Mouse (Mus musculus) embryonic facial prominence, embryonic 15.5 days (tissue): ENCODE data around the gene Slc35c1. TPM values are rescaled to one million over a fixed set of nuclear protein-coding genes. Genes with fewer than 3 reads are reported as not detected.

Experiments used
- ATAC-seq: fragments of 200-750 bp; cut with Nextera tagmentation; 2 replicates; pipeline ENCODE4 v1.8.0; 2017; ENCODE audit warnings: low read depth, moderate TSS enrichment; ENCODE audit not compliant: insufficient number of reproducible peaks, low FRiP score, low TSS enrichment
- H3K27ac ChIP-seq: fragments of 300-500 bp; sonication (generic); replicated peaks from 2 replicates; pipeline ENCODE4 v1.5.1; 2015; ENCODE audit warnings: mild to moderate bottlenecking, inconsistent platforms
- H3K27me3 ChIP-seq: fragments of 300-500 bp; sonication (generic); 2 replicates; pipeline ENCODE4 v1.6.1; 2015; ENCODE audit warnings: inconsistent platforms
- H3K36me3 ChIP-seq: fragments of 300-500 bp; sonication (generic); 2 replicates; pipeline ENCODE4 v1.6.1; 2015; ENCODE audit warnings: mild to moderate bottlenecking, inconsistent platforms
- H3K4me1 ChIP-seq: fragments of 300-500 bp; sonication (generic); 2 replicates; pipeline ENCODE4 v1.6.1; 2015; ENCODE audit warnings: inconsistent platforms
- H3K4me2 ChIP-seq: fragments of 300-500 bp; sonication (generic); replicated peaks from 2 replicates; pipeline ENCODE4 v1.6.1; 2015; ENCODE audit warnings: mild to moderate bottlenecking, inconsistent platforms
- H3K4me3 ChIP-seq: fragments of 300-500 bp; sonication (generic); replicated peaks from 2 replicates; pipeline ENCODE4 v1.5.1; 2015; ENCODE audit warnings: mild to moderate bottlenecking, inconsistent platforms
- H3K9ac ChIP-seq: fragments of 300-500 bp; sonication (generic); 2 replicates; pipeline ENCODE4 v1.6.1; 2015; ENCODE audit warnings: inconsistent platforms
- H3K9me3 ChIP-seq: fragments of 300-500 bp; sonication (generic); replicated peaks from 2 replicates; pipeline ENCODE4 v1.6.1; 2016; ENCODE audit warnings: inconsistent platforms
- WGBS: fragments of 180-500 bp; shearing (Covaris S2); methylation state at CpG from one replicate; pipeline ENCODE4 v1.1.7; 2015; 5-methylcytosine and 5-hydroxymethylcytosine counted together
- polyA plus RNA-seq: library from polyadenylated mRNA; unstranded; fragments of >200 nt; fragmentation: Nextera tagmentation; extraction: Ambion mirVana; gene quantifications from 2 replicates; pipeline ENCODE4 v1.2.1, GENCODE M21; 2015

Slc35c1 gene
- polyA plus RNA-seq: 14.5 and 18.4 TPM in 2 replicates

DNA sequence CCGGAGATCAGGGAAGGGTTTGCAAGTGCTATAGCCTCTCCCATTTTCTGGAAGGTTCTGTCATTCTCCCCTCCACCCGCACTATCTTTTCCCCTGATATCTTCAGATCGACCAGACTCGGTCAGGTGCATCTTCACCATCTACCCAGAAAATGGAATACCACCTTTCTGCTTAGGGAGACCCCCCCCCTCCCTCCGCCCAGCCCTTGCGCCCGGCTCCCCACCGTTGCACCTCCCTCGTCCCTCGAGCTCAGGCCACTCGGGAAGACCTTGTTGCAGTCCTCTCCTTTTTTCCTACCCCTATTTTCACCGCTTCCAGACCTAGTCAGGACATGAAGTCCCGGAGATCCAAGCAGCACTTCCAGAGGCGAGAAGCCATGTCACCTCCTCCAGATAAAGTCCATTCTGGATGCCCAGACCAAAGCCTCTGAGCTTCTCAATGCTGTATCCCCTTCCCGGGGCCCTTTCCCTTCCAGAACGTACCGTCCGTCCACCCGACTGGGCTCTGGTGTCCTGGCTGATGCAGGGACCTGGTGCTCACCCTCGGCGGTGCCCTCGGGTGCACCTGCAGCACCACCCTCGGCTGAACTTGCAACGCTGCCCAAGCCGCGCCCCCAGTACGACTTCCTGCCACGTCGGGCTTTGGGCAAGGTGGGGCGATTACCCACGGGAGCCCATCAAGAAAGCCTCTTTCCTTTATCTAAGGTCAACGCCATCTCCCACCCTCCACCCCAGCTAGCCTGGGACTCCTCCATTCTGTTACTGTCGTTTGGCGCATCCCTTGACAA lies at the start of gene Slc35c1:
Gene Slc35c1, minus strand, starts transcription at position 618 of the 787 bp plus-strand sequence.
- WGBS: 2% methylated on average over 34 of the region's 34 CpGs
- Histone ChIP-seq H3K36me3 (peaks cover under 1% of the 10 kb centered on the region), H3K27me3 (peaks cover 22% of the 10 kb centered on the region), H3K4me2 (peak within 1 kb of the TSS; percentile 87), H3K4me3 (peak within 1 kb of the TSS; percentile 77), H3K9ac (peak within 1 kb of the TSS; percentile 58), H3K9me3 (no peaks in the 10 kb centered on the region), H3K27ac (peak within 1 kb of the TSS; percentile 63; the same call in 1 of the 2 replicates), H3K4me1 (peaks cover 38% of the 10 kb centered on the region)
- no peak for ATAC-seq

DNA sequence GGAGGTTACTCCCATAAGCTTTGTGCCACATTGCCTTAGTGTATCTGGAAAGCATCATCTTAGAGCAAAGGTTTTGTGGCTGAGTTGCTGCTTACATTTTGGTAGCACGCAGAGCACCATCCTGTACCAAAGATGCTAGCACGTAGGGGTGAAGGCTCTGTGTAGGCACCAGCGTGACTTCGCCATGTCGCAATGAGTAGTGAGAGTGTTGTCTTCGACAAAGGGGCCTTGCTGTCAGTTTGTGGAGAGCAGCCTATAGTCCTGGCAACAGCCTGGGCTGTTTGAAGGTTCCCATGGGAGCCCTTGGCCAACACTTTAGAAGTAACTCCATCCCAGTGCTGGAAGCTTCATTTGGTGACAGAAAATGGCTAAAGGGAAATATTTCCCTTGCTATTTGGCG lies 45.0 kb upstream of the Slc35c1 start:
- Histone ChIP-seq H3K9ac (no peak overlapping the region), H3K4me1 (no peaks in the 10 kb centered on the region), H3K27me3 (no peaks in the 10 kb centered on the region), H3K36me3 (no peaks in the 10 kb centered on the region), H3K4me2 (no peak overlapping the region), H3K27ac (no peak overlapping the region), H3K4me3 (no peak overlapping the region), H3K9me3 (no peaks in the 10 kb centered on the region)
- ATAC-seq: no peak
- 86% methylated on average over 7 of the region's 7 CpGs for WGBS

DNA sequence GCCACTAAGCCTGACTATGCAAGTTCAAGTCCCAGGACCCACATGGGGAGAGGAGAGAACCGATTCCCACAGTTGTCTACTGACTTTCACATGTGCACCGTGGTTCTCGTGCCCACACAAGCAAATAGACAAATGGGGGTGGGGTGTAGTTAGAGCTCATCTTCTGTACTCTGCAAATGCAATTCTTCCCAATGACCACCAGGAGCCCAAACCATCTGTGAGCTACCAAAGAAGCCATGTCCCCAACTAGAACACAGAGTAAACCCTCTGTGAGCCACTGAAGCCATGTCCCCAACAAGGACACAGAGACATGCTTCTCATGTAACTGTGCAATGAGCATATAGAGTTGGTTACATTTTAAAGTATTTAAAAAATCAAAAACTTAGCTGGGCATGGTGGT lies 43.1 kb upstream of the Slc35c1 start:
- Histone ChIP-seq H3K27me3 (no peaks in the 10 kb centered on the region), H3K4me2 (no peak overlapping the region), H3K36me3 (no peaks in the 10 kb centered on the region), H3K9me3 (no peaks in the 10 kb centered on the region), H3K27ac (no peak overlapping the region), H3K9ac (no peak overlapping the region), H3K4me1 (no peaks in the 10 kb centered on the region), H3K4me3 (no peak overlapping the region)
- WGBS: 80% methylated on average over 3 of the region's 3 CpGs
- no peak for ATAC-seq

DNA sequence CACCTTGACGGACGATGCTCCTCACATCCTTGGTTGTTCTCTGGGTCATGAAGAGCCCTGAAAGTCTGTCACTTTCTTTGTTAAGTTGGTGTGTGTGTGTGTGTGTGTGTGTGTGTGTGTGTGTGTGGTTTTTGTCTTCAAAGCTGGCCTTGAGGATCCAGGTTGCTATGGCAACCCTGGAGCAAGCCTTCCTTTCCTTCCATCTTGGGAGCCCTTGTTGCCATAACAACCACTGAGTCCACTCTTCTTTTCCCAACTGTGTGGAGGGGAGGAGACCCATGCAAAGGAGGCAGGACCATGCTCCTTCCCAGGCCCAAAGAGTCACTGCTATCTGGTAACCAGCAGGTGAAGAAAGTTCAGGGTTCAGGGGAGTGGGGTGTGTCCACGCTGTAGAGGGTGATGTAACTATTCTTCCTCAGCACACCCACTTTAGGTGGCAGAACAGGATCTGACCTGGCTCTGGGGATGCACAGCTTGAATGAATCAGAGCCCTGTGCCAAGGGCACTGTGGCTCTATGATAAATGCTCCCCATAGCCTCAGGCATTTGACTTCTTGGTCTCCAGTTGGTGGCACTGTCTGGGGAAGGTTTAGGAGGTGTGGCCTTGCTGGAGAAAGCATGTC lies 39.5 kb upstream of the Slc35c1 start:
- ATAC-seq: no peak
- no peak overlapping the region for H3K9ac ChIP-seq
- peaks cover 9% of the 10 kb centered on the region; the same call in 1 of the 2 replicates for H3K27me3 ChIP-seq
- H3K36me3 ChIP-seq: no peaks in the 10 kb centered on the region
- no peak overlapping the region for H3K4me3 ChIP-seq
- H3K4me1 ChIP-seq: peaks cover 16% of the 10 kb centered on the region
- WGBS: 76% methylated on average over 3 of the region's 3 CpGs
- H3K9me3 ChIP-seq: no peaks in the 10 kb centered on the region
- H3K27ac ChIP-seq: no peak overlapping the region
- no peak overlapping the region for H3K4me2 ChIP-seq

DNA sequence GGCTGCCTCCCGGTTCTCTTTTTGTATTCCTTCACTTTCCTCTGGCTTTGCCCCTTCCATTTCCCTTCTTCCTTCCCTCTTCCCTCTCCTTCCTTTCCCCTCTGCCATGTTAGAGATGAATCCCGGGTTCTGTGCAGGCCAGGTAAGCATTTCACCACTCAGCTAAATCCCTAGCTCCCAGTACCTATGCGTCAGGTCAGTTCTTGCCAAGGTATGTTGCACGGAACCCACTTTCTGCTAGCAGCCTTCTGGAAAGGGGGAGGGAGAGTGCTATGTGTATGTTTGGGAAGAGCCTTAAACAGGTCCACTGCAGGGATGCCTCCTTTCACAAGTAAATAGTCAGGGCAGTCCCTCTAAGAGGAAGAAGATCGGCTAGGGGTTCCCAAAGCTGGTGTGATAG lies 36.8 kb upstream of the Slc35c1 start:
- Histone ChIP-seq H3K27me3 (peaks cover 9% of the 10 kb centered on the region; the same call in 1 of the 2 replicates), H3K4me2 (peak overlapping the region; percentile 15; the same call in 1 of the 2 replicates), H3K36me3 (no peaks in the 10 kb centered on the region), H3K27ac (0 out of 2 replicates have a peak overlapping the region, but pooled peaks have one; percentile 11), H3K4me1 (peaks cover 21% of the 10 kb centered on the region), H3K9ac (no peak overlapping the region), H3K9me3 (no peaks in the 10 kb centered on the region), H3K4me3 (no peak overlapping the region)
- no peak for ATAC-seq
- WGBS: 58% methylated on average over 5 of the region's 5 CpGs

DNA sequence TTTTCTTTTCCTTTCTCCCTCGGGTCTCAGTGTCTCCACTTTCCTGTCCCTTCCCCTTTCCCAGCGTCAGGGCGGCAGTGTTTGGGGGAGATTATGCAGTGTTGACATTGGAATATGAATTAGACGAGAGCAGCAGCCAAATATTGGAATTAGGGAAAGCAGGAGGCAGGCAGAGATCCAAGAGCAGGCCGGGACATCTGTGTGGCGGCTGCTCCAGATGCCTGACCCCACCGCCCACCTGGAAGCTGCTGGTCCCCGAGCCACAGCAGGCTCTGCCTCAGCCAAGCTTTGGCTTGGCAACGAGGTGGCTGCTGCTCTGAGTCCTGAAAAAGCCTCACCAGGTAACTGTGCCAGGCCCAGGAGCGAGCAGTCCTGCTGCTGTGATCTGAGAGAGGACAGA lies 36.3 kb upstream of the Slc35c1 start:
- Histone ChIP-seq H3K9me3 (no peaks in the 10 kb centered on the region), H3K27ac (0 out of 2 replicates have a peak overlapping the region, but pooled peaks have one; percentile 11), H3K36me3 (no peaks in the 10 kb centered on the region), H3K27me3 (peaks cover 9% of the 10 kb centered on the region; the same call in 1 of the 2 replicates), H3K4me2 (peak overlapping the region; percentile 15; the same call in 1 of the 2 replicates), H3K4me3 (no peak overlapping the region), H3K9ac (no peak overlapping the region), H3K4me1 (peaks cover 25% of the 10 kb centered on the region)
- whole genome bisulfite sequencing: 15% methylated on average over 10 of the region's 10 CpGs
- no peak for ATAC-seq

DNA sequence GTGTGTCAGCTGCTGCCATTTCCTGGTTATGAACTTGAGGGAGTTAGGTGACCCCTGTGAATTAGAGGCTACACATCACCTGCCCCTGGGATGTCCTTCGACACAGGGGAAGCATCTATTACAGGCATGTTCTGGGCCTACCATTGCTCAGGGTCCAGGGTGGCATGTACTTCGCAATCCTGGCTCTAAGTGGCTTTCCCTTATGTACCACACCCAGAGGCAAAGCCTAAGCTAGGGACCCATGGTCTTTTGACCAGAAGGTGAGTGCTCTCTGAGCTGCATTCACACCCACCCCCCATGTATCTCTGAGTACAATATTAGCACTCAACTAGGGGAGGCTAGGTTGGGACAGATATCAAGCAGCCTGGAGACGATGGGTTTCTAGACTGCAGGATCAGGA lies 34.6 kb upstream of the Slc35c1 start:
- H3K9me3 ChIP-seq: no peaks in the 10 kb centered on the region
- no peak for ATAC-seq
- no peak overlapping the region for H3K9ac ChIP-seq
- no peak overlapping the region for H3K27ac ChIP-seq
- 72% methylated on average over 3 of the region's 3 CpGs for WGBS
- H3K4me2 ChIP-seq: no peak overlapping the region
- peaks cover 26% of the 10 kb centered on the region for H3K4me1 ChIP-seq
- no peak overlapping the region for H3K4me3 ChIP-seq
- peaks cover 9% of the 10 kb centered on the region; the same call in 1 of the 2 replicates for H3K27me3 ChIP-seq
- H3K36me3 ChIP-seq: no peaks in the 10 kb centered on the region

DNA sequence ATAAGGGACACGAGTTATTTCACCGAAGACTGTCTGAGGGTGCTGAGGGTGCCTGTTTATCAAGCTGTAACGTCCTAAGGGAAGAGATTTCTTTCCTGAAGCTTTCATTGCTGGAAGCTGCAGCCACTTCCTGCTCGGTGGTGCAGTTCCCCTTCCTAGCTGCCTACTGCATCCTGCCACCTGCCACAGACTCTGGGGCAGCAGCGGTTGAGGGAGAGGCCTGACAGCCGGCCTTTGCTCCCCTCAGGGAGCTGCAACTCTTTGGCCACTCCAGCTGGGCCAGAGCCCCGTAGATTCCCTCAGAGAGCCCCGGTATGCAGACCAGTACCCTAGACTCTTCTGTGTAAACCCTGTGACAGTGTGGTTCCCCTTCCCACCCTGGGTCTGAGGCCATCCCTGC lies 34.1 kb upstream of the Slc35c1 start:
- H3K4me1 ChIP-seq: peaks cover 26% of the 10 kb centered on the region
- WGBS: 39% methylated on average over 8 of the region's 8 CpGs
- H3K9me3 ChIP-seq: no peaks in the 10 kb centered on the region
- H3K27ac ChIP-seq: no peak overlapping the region
- H3K9ac ChIP-seq: no peak overlapping the region
- no peak overlapping the region for H3K4me2 ChIP-seq
- peaks cover 9% of the 10 kb centered on the region; the same call in 1 of the 2 replicates for H3K27me3 ChIP-seq
- ATAC-seq: no peak
- H3K36me3 ChIP-seq: no peaks in the 10 kb centered on the region
- H3K4me3 ChIP-seq: no peak overlapping the region

DNA sequence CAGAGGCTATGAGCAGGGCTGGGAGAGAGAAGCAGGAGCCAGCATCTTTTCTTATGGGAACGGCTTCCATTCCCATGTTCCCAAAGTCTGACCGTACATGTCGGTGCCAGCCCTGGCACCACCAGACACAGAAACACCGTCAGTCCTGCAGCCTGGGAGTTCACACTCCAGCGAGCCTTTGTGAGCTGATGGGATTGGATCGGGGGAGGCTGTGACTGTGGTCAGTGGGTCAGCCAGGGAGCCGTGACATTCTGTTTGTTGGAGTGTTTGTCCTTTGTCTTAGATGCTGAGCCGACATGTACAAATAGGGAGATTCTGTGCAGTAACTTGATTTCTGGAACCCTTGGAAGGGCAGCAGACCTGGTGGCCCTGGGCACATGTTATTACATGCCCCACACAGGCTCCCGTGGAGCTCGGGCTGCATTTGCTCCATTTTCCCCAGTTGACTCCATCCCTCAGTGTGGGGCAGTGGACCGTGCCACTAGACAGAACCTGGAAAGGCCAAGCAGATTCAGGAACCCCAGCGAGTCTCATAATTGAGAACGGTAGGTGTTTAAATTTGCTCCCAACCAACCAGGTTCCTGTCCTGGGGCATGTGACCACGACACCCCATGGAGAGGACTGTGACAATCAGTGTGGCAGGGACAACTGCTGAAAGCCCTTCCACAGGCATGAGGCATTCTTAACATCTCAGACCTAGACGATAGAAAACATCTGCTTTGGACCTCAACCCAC lies 33.5 kb upstream of the Slc35c1 start:
- Histone ChIP-seq H3K4me2 (no peak overlapping the region), H3K9me3 (no peaks in the 10 kb centered on the region), H3K36me3 (no peaks in the 10 kb centered on the region), H3K9ac (no peak overlapping the region), H3K4me3 (no peak overlapping the region), H3K4me1 (peaks cover 26% of the 10 kb centered on the region), H3K27ac (no peak overlapping the region), H3K27me3 (peaks cover 9% of the 10 kb centered on the region; the same call in 1 of the 2 replicates)
- ATAC-seq: no peak
- WGBS: 65% methylated on average over 15 of the region's 15 CpGs

DNA sequence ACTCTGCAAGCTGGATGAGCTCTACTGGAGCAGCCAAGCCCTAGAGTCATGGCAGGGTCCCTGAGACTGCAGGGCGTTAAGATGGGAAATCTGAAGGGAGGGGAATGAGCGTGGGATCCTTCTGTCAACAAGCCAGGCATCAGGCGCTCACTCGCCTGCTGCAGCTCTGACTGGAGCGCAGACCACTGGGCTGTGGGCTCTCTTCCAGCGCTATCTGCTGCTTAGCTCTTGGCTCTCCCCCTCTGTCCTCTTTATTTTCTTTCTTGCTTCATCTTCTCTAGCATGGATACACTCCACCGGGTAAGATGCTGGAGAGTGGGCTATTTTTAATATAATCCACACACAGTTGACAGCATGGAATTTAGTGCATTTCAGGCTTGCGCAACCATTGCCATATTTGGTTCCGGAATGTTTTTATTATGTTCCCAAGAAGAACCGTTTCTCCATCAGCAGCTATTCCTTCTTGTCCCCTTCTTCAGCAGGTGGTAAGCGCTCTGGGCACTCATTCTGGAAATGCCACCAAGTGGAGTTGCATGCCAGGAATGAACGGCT lies 31.7 kb upstream of the Slc35c1 start:
- 38% methylated on average over 12 of the region's 12 CpGs for WGBS
- Histone ChIP-seq H3K4me3 (no peak overlapping the region), H3K27me3 (peaks cover 9% of the 10 kb centered on the region), H3K9ac (no peak overlapping the region), H3K36me3 (no peaks in the 10 kb centered on the region), H3K27ac (no peak overlapping the region), H3K4me1 (peaks cover 25% of the 10 kb centered on the region), H3K4me2 (no peak overlapping the region), H3K9me3 (no peaks in the 10 kb centered on the region)
- ATAC-seq: peak; percentile 39; the same call in 1 of the 2 replicates

DNA sequence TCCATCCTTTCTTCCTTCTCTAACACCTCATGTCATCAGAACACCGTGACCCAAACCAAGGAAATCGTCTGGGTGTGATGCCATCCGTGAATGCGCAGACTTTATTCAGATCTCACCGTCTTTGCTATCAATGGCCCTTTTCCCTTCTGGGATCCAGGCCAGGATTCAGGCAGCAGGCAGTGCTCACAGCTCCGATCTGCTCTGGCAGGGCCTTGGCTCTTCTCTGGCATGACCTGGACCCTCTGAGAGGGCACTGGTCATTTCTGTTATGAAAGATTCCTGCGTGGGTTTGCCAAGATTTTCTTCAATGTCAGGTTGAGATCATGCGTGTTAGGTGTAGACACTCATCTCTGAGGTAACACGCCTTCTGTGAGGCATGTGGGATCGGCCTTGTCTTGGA lies 30.2 kb upstream of the Slc35c1 start:
- Histone ChIP-seq H3K9me3 (no peaks in the 10 kb centered on the region), H3K4me3 (no peak overlapping the region), H3K27me3 (peaks cover 18% of the 10 kb centered on the region), H3K27ac (no peak overlapping the region), H3K36me3 (no peaks in the 10 kb centered on the region), H3K4me1 (peaks cover 16% of the 10 kb centered on the region), H3K9ac (no peak overlapping the region), H3K4me2 (no peak overlapping the region)
- ATAC-seq: no peak
- 87% methylated on average over 10 of the region's 10 CpGs for WGBS
